Mouse (Mus musculus): ENCODE measurements at regions not wholly inside any gene's neighbourhood (a gene's known extent, or its start where the extent isn't known, plus 50 kb on each side); places are given as distances from the start of the nearest gene placed in this dataset.

DNA sequence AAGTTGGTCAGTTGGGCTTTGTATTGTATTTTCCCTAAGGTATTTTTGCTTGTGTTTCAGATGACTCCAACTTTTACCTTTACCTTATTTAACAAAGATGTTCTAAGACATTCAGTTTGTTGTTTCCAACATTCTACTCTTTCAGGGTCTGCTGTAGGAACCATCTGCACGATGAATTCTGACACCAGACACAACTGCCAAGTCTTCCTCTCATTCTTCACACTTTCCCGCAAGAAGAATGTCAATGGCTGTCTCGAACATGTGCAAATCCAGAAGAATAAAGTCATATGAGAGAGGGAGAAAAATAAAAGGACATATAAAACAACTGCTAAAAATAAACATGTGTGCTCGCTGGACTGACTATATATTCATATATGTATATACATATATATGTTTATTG is 730.6 kb upstream of the B3galt2 start:
- no peaks in the 10 kb centered on the region for H3K9me3 ChIP-seq (replicated peaks; ENCODE audit: control insufficient read depth, low read length)
- no peak overlapping the region for H3K4me2 ChIP-seq (ENCODE audit: low read depth, low read length)
- no peak overlapping the region for H3K9ac ChIP-seq (replicated peaks; ENCODE audit: low read depth, low read length)
- TF ChIP-seq EP300 (IDR thresholded peaks at IDR 0.05; ENCODE audit: low read depth), result no peak
- no peak for TF ChIP-seq CTCF (IDR thresholded peaks at IDR 0.05; ENCODE audit: low read depth)
- no peak overlapping the region for H3K4me3 ChIP-seq (ENCODE audit: low read depth, low read length)
- 79% methylated on average over 4 of the region's 4 CpGs for WGBS
- no peak for DNase-seq (ENCODE audit: low spot score)
- no peak for ATAC-seq (ENCODE audit: insufficient read depth, low read depth)
- H3K4me1 ChIP-seq (ENCODE audit: control insufficient read depth, insufficient read depth), result no peaks in the 10 kb centered on the region
- no peaks in the 10 kb centered on the region for H3K27me3 ChIP-seq (ENCODE audit: control insufficient read depth, insufficient read depth, low read length)
- H3K27ac ChIP-seq (ENCODE audit: low read depth), result no peak overlapping the region
- H3K36me3 ChIP-seq (replicated peaks; ENCODE audit: control insufficient read depth, insufficient read depth, low read length), result no peaks in the 10 kb centered on the region

DNA sequence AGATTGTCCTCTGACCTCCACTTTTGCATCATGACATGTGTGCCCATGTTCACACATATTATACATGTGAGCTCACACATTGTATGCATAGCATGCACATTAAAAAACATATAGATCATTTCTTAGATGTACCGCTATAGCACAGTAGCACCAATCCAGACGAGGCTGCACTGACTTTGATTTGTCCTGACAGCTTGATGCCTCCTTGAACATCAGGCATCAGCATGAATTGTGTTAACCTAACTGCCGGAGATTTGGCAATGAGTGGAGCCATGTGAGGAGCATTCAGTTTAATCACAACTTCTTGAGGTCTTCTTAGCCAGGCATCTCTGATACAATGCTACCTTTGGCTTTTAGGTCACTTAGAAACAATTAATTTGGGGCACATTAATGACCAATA is 683.8 kb upstream of the B3galt2 start:
- ATAC-seq (ENCODE audit: insufficient read depth, low read depth), result no peak
- no peaks in the 10 kb centered on the region for H3K9me3 ChIP-seq (replicated peaks; ENCODE audit: control insufficient read depth, low read length)
- TF ChIP-seq EP300 (IDR thresholded peaks at IDR 0.05; ENCODE audit: low read depth) (no peak), CTCF (IDR thresholded peaks at IDR 0.05; ENCODE audit: low read depth) (no peak)
- H3K4me2 ChIP-seq (ENCODE audit: low read depth, low read length), result no peak overlapping the region
- no peaks in the 10 kb centered on the region for H3K36me3 ChIP-seq (replicated peaks; ENCODE audit: control insufficient read depth, insufficient read depth, low read length)
- no peaks in the 10 kb centered on the region for H3K4me1 ChIP-seq (ENCODE audit: control insufficient read depth, insufficient read depth)
- no peak overlapping the region for H3K27ac ChIP-seq (ENCODE audit: low read depth)
- no peak for DNase-seq (ENCODE audit: low spot score)
- WGBS, result 76% methylated on average over 3 of the region's 3 CpGs
- no peak overlapping the region for H3K9ac ChIP-seq (replicated peaks; ENCODE audit: low read depth, low read length)
- no peaks in the 10 kb centered on the region for H3K27me3 ChIP-seq (ENCODE audit: control insufficient read depth, insufficient read depth, low read length)
- no peak overlapping the region for H3K4me3 ChIP-seq (ENCODE audit: low read depth, low read length)

DNA sequence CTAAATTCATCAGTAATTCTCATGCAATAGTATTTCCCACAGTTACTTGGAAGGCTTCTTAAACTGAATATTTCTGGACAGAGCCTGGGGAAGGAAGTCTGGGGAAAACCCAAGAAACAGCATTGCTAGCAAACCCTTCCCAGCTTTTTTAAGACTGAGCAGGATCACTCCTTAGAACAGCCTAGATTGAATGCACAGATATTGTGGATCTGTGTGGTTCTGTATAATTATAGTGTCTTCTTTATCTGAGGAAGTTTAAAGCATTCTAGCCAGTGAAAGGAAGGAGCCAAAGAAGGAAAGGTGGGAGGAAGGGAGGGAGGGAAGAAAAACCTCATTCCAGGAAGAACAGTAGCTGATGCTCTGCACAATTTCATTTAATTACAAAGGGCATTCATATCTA is 669.0 kb upstream of the B3galt2 start:
- H3K27me3 ChIP-seq (ENCODE audit: control insufficient read depth, insufficient read depth, low read length), result no peaks in the 10 kb centered on the region
- TF ChIP-seq EP300 (IDR thresholded peaks at IDR 0.05; ENCODE audit: low read depth) (no peak), CTCF (IDR thresholded peaks at IDR 0.05; ENCODE audit: low read depth) (no peak)
- no peaks in the 10 kb centered on the region for H3K9me3 ChIP-seq (replicated peaks; ENCODE audit: control insufficient read depth, low read length)
- DNase-seq (ENCODE audit: low spot score), result no peak
- no peak for ATAC-seq (ENCODE audit: insufficient read depth, low read depth)
- H3K36me3 ChIP-seq (replicated peaks; ENCODE audit: control insufficient read depth, insufficient read depth, low read length), result no peaks in the 10 kb centered on the region
- no peaks in the 10 kb centered on the region for H3K4me1 ChIP-seq (ENCODE audit: control insufficient read depth, insufficient read depth)
- H3K4me2 ChIP-seq (ENCODE audit: low read depth, low read length), result no peak overlapping the region
- no peak overlapping the region for H3K4me3 ChIP-seq (ENCODE audit: low read depth, low read length)
- H3K9ac ChIP-seq (replicated peaks; ENCODE audit: low read depth, low read length), result no peak overlapping the region
- H3K27ac ChIP-seq (ENCODE audit: low read depth), result no peak overlapping the region

DNA sequence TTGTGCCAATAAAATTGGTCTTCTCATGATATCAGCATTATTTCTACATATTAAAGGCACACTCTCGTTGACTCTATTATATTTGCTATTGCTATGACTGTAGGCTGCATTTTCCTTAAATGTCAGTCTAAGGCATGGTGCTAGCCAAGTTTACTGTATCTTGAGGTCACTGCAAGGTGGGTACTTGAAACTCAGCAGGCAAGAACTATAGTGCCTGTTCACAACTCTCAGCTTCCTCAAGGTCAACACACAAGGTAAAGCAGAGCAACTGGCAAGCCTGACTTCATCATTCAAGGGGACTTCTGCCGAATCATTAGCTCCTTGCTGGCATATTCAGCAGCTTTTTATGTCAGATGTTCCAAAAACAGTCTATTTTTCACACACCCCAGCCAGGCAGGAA is 667.1 kb upstream of the B3galt2 start:
- no peak overlapping the region for H3K9ac ChIP-seq (replicated peaks; ENCODE audit: low read depth, low read length)
- DNase-seq (ENCODE audit: low spot score), result peak; percentile 55
- ATAC-seq (ENCODE audit: insufficient read depth, low read depth), result peak; percentile 68
- H3K27ac ChIP-seq (ENCODE audit: low read depth), result no peak overlapping the region
- H3K36me3 ChIP-seq (replicated peaks; ENCODE audit: control insufficient read depth, insufficient read depth, low read length), result no peaks in the 10 kb centered on the region
- no peak overlapping the region for H3K4me3 ChIP-seq (ENCODE audit: low read depth, low read length)
- H3K4me2 ChIP-seq (ENCODE audit: low read depth, low read length), result no peak overlapping the region
- TF ChIP-seq CTCF (IDR thresholded peaks at IDR 0.05; ENCODE audit: low read depth), result no peak
- TF ChIP-seq EP300 (IDR thresholded peaks at IDR 0.05; ENCODE audit: low read depth), result no peak
- no peaks in the 10 kb centered on the region for H3K9me3 ChIP-seq (replicated peaks; ENCODE audit: control insufficient read depth, low read length)
- H3K4me1 ChIP-seq (ENCODE audit: control insufficient read depth, insufficient read depth), result no peaks in the 10 kb centered on the region
- 31% methylated on average over 2 of the region's 2 CpGs for WGBS
- no peaks in the 10 kb centered on the region for H3K27me3 ChIP-seq (ENCODE audit: control insufficient read depth, insufficient read depth, low read length)

DNA sequence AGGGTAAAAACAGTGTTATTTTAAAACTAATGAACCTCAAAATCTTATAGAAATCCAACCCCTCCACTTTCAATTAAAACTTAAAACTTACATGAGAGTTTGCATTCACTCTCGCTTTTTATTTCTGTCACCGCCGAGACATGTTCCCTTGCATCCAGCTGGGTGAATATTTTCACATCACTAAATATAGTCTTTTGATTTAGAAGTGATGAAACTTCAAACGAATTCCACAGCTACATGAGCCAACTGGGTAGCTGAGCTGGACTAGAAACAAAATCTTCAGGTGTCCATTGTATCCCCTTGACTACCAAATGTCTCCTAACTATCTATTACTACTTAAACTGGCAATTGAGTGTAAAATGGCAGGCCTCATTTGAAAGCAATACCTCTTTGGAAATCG is 657.5 kb upstream of the B3galt2 start:
- H3K4me3 ChIP-seq (ENCODE audit: low read depth, low read length), result no peak overlapping the region
- H3K9me3 ChIP-seq (replicated peaks; ENCODE audit: control insufficient read depth, low read length), result no peaks in the 10 kb centered on the region

DNA sequence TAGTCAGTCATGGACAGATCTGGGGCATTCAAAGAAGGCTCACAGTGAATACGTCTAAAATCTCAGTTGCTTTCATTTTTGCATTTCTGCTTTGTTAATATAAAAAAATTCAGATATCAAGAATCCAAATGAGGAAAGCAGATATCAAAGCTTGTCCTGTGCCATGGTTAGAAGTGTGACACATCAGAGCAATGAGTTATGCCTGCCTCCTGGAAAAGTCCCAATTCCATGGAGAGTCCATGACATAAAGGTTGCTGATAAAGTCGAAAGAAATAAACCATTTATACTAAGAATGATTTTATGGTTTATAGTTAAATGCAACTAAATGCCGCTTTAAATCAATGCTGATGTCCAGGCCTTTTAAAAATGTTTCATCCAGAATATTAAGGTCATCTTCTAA is 656.8 kb upstream of the B3galt2 start:
- Histone ChIP-seq H3K36me3 (replicated peaks; ENCODE audit: control insufficient read depth, insufficient read depth, low read length) (no peaks in the 10 kb centered on the region), H3K9ac (replicated peaks; ENCODE audit: low read depth, low read length) (no peak overlapping the region), H3K9me3 (replicated peaks; ENCODE audit: control insufficient read depth, low read length) (no peaks in the 10 kb centered on the region), H3K4me1 (ENCODE audit: control insufficient read depth, insufficient read depth) (peaks cover 3% of the 10 kb centered on the region; the same call in 1 of the 2 replicates), H3K27me3 (ENCODE audit: control insufficient read depth, insufficient read depth, low read length) (no peaks in the 10 kb centered on the region), H3K4me3 (ENCODE audit: low read depth, low read length) (no peak overlapping the region), H3K4me2 (ENCODE audit: low read depth, low read length) (no peak overlapping the region), H3K27ac (ENCODE audit: low read depth) (no peak overlapping the region)
- DNase-seq (ENCODE audit: low spot score), result no peak
- ATAC-seq (ENCODE audit: insufficient read depth, low read depth), result no peak
- WGBS, result 52% methylated on average over 3 of the region's 3 CpGs
- no peak for TF ChIP-seq CTCF (IDR thresholded peaks at IDR 0.05; ENCODE audit: low read depth)
- TF ChIP-seq EP300 (IDR thresholded peaks at IDR 0.05; ENCODE audit: low read depth), result no peak

More for the DNA sequence above, 657.5 kb upstream of the B3galt2 start:
- DNase-seq (ENCODE audit: low spot score), result no peak
- ATAC-seq (ENCODE audit: insufficient read depth, low read depth), result no peak
- peaks cover 3% of the 10 kb centered on the region; the same call in 1 of the 2 replicates for H3K4me1 ChIP-seq (ENCODE audit: control insufficient read depth, insufficient read depth)
- TF ChIP-seq CTCF (IDR thresholded peaks at IDR 0.05; ENCODE audit: low read depth) (no peak), EP300 (IDR thresholded peaks at IDR 0.05; ENCODE audit: low read depth) (no peak)
- no peaks in the 10 kb centered on the region for H3K36me3 ChIP-seq (replicated peaks; ENCODE audit: control insufficient read depth, insufficient read depth, low read length)
- H3K27ac ChIP-seq (ENCODE audit: low read depth), result no peak overlapping the region
- 42% methylated on average over 5 of the region's 5 CpGs for WGBS
- no peaks in the 10 kb centered on the region for H3K27me3 ChIP-seq (ENCODE audit: control insufficient read depth, insufficient read depth, low read length)
- H3K9ac ChIP-seq (replicated peaks; ENCODE audit: low read depth, low read length), result no peak overlapping the region
- H3K4me2 ChIP-seq (ENCODE audit: low read depth, low read length), result no peak overlapping the region
